Mouse (Mus musculus): ENCODE data around the gene Elp4.

Elp4 gene

DNA sequence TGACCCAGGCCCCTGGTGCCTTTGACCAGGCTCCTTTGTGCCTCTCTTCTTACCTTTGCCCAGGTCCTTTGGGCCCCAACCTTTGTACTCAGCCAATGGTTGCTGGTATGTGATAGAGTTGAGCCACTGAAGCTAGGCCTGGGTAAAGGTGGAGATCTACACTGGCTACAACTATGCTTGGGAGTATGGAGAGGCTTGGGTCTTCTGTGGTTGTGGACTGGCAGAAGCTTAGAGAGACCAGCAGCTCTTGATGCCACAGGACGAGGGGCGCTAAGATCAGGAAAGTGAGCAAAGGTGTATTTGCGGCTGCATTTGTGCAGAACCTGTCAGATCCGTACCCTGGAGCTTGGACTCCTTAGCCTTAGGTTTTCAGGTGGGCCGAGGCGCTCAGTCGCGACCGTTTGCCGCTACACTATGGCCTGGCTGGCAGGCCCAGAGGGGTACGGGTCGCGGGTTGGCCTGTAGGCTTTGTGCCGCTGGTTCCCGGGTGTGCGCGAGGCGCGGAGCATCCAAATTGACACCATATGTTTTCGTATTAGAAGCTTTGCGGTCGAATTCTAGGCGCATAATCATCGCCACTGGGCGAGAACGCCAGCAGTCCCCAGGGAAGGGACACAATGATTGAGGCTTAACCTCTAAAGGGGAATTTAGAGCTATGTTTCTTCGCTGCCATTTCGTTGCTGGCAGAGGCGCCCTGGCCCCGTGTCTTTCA lies 223.2 kb downstream of the Elp4 start:
- peak; percentile 73 to 84 for DNase-seq

DNA sequence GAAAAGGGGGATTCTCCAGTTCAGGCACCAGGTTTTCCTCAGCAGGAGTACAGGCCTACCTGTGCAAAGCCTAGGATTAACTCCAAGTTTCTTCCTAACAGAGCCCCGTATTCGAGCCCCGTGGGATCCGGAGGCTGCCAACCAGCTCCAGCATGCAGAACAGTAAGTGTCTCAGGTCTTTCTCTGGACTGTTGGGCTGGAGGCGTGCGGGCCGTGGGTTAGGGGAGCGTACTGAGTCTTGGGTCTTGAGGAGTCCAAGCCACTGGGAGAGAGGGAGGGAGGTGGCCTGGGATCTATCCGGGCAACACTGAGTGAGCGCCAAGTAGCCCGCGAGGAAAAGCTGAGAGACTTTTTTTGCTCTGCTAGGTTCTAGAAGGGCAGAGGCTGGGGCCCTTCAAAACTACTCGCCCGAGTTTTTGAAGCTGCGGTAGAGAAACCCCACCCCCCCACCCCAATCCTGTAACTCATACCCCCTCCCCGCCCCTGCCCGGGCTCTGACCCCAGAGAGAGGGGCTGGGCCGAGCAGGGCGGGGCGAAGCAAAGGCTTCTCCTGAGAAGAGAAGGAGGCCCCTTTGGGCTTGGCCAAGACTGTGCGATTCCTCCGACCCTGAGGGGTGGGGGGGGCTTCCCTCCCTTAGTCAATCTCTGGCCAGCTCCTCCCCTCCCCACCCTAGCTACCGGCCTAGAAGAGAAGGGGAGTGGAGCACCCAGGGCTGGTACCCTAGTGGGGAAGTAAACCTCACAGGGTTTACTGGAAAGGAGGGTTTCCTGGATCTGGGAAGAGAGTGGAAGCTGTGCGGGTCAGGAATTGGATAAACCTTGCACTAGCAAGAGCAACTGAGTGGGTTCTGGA lies 224.0 kb downstream of the Elp4 start:
- peak; percentile 68 to 78 for DNase-seq

DNA sequence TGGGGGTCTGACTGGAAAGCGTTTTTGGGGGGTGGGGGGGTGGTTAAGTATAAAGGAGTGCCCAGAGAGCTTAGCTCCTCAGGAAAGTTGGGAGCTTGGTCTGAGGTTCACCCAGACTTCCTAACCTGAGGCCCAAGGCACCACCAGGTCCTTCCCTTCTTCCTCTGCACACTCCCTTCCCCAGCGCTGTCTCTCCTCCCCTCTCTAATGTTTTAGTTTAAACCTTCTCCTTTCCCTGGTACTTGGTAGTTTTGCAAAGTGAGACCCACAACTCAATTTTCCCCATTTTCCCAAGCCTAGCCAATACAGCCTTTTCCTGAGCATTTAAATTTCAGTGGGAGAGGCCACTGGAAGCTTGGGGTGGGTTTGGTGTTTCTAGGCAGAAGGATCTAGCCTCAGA lies 225.0 kb downstream of the Elp4 start:
- DNase-seq, result peak; percentile 39 to 48

DNA sequence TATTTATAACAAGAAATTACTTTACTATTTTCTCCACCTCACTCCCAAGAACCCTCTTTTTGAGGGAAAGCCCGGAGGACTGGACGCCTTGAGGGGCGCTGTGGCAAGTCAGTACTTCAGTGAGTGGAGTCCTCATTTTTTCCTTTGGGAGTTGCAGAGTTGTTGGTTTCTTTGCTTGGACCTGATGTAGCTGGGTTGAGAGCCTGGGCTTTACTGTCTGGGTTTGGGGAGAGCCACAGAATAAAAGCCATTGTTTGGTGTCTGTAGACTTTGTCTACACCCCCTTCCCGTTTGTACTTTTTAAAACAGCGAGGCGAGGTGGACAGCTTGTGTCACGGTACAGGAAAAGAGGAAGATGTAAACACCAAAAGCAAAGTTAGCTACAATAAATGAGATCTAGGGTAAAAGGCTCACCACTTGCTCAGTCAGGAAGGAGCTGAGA lies 225.5 kb downstream of the Elp4 start:
- peak; percentile 38 to 60 for DNase-seq

DNA sequence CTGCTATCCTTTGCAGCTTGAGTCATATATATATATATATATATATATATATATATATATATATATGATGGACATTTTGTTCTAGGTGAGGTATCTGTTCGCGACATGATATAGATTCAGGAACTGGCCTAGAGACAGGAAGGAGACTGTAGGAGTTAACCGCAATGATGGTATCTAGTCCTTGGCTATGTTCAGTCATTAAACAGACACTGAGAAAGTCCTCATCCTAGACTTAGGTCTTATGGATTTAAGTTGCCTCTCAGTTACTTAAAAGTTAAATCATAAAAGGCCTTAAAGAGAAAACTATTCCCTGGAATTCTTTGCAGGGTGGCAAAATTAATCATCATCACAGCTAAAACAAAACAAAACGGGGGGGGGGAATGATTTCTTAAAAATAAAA lies 226.1 kb downstream of the Elp4 start:
- DNase-seq, result no peak

DNA sequence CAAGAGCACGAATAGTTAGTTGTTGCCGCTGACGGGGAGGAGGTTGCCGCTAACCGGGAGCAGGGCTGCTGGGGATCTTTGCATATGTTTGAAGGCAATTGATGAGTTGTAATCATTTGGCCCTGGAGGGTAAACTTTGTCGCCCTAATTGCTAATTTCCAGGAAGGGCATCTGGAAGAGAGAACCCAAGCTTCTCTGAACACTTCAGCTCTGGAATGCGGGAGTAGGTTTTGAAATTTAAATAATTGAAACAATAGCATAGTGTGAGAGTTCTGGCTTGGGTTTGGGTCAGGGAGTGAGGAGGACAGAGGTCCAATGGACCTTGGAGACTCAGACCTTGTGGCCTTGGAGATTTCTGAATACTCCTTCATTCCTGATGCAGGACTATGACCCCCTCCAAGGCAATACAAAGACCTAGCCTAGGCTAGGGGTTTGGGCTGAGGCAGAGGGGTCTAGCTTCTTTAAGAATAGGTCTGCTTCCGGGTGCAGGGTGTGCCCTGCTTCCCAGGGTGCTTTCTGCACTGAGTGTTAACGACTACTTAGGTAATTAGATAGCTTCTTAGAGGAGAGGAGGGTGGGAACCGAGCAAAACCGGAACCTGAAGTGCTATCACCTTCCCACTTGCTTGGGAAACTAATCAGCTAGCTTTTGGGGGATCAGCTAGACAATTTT lies 226.8 kb downstream of the Elp4 start:
- peak; percentile 51 to 70 for DNase-seq

DNA sequence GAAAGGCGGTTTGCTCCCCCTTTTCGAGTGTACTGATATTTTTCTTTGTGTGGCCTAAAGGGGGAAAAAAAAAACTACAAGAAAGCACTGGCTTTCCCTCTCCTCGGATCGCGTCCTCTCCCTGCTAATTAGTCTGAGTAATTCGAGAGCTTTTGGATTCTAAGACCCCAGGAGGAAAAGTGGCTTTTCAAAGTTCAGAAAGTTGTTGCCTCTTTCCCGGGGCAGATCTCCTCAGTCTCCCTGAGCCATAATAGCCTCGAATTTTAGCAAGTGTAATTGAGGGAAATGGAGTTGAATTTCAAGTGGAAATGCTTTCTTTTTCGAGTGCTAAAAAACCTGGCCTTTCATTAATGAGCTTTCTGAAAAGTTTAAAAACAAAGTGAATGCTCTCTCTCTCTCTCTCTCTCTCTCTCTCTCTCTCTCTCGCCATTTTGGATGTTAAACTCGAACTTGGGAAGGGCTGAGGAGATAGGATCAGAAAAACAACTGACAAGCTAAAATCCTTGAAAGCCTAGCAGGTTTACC lies 227.4 kb downstream of the Elp4 start:
- DNase-seq, result no peak

DNA sequence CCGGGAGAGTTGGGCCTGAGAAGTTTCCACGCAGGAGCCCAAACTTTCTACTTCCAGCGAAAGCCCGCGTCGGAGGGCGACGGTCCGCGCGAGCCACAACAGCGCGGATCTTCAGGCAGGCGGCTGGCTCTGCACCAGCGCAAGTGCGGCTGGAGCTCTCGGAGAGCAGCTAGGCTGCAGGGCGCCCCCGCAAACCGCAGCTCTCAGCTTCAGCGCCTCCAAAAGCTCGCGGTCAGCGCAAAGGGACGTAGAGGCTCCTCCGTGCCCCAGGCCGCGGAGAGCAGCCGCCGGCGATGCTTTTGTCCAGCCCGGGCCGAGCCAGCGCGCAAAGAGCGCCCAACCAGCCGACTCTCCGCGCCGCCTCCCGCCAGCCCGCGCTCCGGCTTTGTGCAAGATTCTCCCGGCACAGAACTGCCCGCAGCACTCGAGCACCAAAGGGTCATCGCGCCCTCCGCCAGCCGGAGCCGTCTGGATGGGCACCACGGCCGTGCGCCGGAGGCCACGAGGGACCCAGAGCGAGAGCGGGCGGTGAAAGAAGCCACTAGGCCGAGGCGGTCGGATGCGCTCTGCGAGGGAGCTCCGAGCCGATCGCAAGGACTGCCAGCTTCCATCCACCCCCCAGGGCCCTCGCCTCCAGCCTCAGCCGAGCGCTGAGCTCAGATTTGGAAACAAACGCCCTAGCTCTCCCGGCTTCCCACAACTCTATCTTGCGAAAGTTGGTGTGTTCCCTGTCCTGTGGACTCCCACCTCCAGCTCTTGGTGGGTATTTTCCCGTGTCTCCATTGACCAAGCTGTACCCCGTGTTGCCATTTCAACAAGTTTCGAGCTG lies 228.1 kb downstream of the Elp4 start:
- peak; percentile 76 to 78 for DNase-seq

DNA sequence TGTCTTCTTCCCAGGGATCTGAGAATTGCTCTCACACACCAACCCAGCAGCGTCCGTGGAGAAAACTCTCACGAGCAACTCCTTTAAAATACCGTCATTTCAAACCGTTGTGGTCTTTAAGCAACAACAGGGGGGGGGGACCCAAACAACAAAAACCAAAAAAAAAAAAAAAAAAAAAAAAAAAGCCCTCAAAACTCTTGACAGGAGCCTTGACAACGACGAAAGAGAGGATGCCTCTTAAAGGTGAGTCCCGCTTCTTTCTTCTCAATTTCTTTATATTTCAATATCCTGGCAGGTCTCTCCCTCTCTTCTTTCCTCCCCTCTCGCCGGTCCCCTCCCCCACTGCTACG lies 228.7 kb downstream of the Elp4 start:
- no peak for DNase-seq

DNA sequence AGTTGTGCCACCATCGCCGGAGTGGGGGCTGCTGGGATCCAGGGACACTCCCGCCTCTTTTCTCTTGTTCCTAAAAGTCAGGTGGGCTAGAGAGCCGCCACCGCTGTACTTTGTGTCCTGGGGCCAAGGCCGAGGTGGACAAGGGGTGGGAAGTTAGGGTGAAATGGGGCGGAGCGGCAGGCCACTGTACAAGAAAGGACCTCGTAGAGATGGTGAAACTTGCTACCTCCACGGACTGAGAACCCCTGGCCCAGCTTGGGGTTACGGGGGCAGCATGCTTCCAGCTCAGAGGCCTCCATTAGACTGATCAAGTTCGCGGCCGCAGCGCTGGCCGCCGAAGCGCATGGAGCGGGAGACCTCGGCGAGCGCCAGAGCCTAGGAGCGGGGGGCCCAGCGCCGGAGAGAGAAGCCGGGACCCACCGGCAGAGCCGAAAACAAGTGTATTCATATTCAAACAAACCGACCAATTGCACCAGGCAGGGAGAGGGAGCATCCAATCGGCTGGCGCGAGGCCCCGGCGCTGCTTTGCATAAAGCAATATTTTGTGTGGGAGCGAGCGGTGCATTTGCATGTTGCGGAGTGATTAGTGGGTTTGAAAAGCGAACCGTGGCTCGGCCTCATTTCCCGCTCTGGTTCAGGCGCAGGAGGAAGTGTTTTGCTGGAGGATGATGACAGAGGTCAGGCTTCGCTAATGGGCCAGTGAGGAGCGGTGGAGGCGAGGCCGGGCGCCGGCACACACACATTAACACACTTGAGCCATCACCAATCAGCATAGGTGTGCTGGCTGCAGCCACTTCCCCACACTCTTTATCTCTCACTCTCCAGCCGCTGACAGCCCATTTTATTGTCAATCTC lies 229.3 kb downstream of the Elp4 start:
- peak; percentile 93 to 94 for DNase-seq

DNA sequence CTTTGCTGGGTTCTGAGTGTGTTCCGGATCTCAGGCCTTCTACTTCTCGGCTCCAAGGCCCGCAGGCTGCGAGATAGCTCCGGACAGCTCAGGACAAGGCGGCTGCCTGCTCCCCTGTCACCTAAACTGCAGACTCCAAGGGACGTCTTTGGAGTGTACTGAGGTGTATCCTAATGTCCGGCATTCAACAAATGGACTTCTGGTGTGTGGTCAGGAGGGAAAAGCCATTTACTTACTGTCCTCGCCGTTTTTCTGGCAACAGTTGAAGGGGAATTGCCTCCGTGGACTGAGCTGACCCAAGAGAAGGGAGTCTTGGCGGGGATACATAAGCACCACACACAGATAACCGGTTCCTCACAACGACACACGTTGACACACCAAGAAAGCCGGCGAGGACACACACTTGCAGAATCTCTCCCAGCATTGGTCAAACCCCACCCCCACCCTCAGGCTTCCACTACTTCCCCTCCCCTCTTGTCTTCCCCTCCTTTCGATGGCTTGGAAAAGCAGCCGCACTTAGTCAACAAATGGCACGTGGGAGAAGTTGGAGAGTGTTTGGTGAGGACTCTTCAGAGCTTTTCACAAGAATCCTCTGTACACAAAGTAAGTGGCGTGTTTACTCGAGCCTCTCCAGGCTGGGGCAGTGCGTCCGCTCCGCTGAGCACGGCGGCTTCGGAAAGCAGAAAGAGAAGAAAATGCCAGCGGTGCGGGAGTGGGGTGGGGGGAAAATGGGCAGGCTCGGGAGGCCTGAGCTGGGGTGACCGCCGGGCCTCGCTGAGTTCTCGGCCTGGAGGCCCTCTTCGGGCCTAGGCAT lies 230.1 kb downstream of the Elp4 start:
- peak; percentile 68 to 80 for DNase-seq

DNA sequence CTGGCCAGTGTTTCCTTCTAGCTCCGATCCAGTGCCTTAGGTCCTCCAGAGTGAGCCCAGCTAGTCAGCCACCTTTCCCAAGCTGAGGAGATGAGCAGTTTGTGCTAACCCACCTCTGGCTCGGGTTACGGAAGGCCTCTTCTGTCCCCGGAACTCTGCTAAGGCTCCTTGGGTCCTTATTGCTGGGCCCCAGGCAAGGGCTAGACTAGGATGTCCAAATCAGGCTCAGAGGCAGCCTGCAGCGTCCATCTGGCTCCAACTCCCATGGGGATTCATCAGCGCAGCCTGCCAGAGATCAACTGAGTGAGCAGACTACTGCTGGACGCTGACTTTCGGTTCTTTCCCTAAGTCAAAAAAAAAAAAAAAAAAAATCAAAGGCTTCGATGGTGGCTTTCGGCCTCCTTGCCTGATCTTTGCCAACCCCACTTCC lies 230.7 kb downstream of the Elp4 start:
- DNase-seq, result peak; percentile 82 to 86

DNA sequence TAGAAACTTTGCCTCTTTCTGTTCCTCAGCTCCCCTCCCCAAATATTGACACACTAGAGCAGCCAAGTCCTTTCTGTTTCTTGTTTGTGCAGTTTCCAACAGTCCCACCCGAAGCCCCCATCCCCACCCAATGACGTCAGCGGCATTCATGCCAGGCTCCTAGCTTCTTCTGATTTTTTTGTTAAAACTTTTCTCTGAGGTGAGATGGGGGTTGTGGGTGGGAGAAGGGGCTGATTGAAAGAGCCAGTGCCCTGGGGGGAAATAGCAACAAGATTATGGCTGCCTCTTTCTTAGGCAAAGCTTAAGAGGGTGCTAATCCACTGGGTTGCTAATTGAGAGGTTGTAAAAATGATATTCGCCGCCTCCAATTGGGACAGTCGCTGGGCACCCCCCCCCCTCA lies 231.3 kb downstream of the Elp4 start:
- DNase-seq, result peak; percentile 54 to 57

DNA sequence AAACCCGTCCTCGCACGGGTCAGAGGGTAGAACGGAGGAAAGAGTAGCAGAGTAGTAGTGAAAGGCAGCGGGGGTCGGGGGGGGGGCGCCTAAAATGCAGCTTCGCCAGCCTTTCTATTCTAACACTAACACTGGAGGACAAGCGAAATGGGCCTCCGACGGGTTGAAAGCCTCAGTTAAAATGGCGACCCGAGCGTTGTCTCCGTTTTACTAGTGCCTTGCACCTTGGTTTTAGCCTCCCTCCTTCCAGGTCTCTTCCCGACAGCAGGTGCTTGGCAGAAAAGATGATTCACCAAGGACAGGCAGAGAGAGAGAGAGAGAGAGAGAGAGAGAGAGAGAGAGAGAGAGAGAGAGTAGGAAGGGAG lies 231.8 kb downstream of the Elp4 start:
- DNase-seq, result peak; percentile 67 to 70

DNA sequence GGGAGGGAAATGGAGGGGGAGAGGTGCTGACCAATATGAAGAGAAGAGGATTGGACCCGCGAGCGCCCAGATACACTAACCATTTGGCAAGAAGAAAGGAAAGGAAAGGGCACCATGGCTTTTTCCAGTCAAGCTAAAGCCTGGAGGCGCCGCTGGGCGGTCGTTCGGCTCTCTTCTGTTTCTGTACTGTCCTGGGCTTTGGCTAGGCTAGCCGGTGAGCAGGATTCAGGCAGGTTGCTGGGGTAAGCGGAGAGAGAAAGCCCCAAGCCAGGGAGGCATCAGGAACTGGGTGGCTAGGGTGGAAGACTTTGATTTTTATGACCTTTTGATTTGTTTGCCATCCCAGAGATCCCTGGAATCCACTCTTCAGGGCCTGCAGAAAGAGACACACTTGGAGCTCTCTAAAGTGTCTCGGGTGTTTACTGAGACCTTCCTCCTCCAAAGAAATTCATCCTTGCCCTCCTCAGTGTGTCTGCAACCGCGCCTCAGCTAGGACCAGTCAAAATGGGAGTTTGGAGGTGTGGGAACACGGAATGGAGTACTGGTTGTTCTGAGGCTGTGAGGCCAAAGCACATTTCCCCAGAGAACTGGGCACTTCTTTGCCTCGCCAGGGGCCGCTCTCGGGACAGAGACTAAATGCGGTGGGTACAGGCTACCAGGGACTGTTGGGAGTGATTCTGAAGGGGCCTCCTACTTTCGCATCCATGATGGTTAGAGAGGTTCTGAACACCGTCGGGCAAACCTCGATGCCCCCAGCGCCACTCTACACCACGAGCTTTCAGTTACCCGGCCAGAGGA lies 232.4 kb downstream of the Elp4 start:
- peak; percentile 72 to 77 for DNase-seq

DNA sequence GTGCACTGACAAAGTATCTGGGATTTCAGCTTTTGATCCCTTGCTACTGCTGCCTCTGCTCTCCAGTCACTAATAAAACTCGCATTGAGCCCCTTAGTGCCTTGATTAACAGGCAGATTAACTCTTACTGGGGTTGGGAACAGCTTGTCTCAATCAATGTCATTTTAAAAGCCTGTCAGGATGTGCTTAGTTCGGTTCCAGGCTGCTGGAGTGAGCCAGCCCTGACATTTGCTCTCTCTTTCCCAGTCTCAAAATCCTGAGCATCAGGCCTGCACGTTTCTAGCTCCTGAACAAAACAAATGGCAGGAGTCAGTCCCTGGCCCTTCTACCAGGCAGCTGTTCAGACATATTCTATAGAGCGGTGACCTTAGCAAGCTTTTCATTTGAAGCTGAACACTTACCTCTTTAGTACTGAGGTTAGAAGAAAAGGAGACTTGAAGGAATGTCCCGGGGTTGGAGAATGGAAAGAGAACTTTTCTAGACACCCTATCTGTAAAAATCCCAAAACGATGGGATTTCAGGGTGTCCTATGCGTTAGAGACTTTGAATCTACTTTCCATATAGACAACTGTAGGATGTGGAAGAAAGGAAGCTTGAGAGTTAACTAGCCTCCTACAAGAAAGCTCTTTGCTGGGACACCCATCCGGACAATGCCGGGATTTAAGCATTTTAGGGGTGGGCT lies 233.1 kb downstream of the Elp4 start:
- peak; percentile 48 to 70 for DNase-seq

DNA sequence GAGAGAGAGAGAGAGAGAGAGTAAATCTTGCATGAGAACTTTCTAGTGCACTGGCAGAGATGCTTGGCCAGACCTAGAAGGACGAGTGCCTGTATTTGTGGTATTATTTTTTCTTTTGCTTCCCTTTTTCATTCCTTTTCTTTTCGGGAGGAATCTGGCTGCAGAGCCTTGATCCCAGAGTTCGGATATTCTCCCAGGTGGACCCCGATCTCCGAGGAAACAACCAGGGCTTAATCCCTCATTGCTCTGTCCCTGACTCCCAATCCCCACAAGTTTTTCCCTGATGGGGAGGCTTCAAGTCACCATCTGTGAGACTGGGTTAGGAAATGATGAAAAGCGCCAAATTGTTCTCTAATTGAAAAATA lies 233.7 kb downstream of the Elp4 start:
- DNase-seq, result peak; percentile 38 to 54

DNA sequence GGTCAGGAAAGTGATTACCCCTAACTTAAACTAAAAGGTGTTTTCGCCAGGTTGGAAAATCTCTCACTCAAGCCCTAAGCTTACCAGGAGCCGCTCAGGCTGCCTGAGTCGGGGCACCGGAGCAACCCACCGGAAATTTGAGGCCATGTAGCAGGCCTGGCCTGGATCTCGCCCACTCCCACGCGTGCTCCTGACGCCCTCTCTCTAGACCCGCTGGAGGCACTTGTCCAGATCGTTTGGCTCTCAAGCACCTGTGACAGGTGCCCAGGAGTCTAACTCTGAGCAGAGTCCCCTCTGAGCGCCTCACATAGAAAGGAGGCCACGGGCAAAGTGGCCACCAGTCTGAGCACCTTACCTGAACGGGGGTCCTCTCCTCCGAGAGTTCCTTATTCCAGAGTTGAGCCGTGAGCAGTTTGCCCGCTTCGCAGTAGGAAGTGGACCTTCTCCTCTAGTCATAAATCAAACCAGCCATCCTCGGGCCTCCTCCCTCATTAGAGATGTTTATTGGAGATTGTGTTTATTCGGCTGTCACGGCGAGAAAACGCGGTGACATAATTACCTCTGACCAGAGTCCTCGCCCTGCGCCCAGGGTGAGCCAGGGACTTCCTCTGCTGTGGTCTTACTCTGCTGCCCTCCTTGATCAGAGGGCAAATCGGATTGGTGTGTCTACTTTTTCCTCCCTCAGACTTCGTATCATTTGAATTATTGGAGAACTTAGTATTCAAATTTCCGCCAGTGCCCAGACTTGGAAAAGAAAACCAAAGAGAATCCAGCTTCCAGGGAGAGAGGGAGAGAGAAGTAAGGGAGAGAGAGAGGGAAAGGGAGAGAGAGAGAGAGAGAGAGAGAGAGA lies 234.3 kb downstream of the Elp4 start:
- peak; percentile 66 to 77 for DNase-seq

Measured in cerebellum, postnatal 25 days (tissue).